Comparison of ENCODE assay signal across 31 mouse cellular contexts in the genomic region with DNA sequence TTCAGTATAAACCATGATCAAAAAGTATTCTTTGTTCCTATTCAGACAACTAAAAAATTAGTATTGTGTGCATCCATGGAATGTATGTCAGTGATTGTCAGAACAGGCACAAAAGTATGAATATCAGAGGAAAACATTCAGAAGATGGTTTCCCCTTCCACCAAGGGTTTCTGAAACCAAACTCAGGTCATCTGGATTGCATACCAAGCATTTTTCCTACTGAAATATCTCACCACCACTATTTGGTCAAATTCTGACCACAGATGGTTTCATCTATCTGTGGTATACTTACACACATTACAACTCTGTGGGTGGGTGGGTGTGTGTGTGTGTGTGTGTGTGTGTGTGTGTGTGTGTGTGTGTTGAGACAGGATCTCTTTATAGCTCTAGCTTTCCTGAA.
"Had no signal": no experiment of that assay in that cellular context is flagged by ENCODE, and none has a peak within 500 bp of the region (broad histone marks: within the 10 kb centered on the region; RNA-seq: fewer than 3 reads in every experiment).

No protein-coding gene starts in this region.

- H3K27me3 ChIP-seq: limb, embryonic 12.5 days; limb, embryonic 13.5 days; limb, embryonic 15.5 days; liver, embryonic 12.5 days; liver, embryonic 13.5 days; liver, embryonic 15.5 days; lung, embryonic 15.5 days; megakaryocyte, embryonic 14.5 days; midbrain, embryonic 12.5 days; midbrain, embryonic 13.5 days; midbrain, embryonic 15.5 days had no signal

- H3K9ac ChIP-seq: limb, embryonic 12.5 days; limb, embryonic 13.5 days; limb, embryonic 15.5 days; liver, embryonic 12.5 days; liver, embryonic 13.5 days; liver, embryonic 14.5 days; liver, embryonic 15.5 days; liver, postnatal 0 days; lung, embryonic 14.5 days; lung, embryonic 15.5 days; midbrain, embryonic 12.5 days; midbrain, embryonic 13.5 days; midbrain, embryonic 15.5 days had no signal

- DNase-seq: left cerebral cortex, postnatal 4 days; liver; liver, embryonic 13.5 days; liver, postnatal 0 days; lung, adult 18-20 months; lung, adult 2 months; lung, embryonic 14.5 days; lung, postnatal 10 days; lung, postnatal 14 days; lung, postnatal 36 days; lung, postnatal 4 days; midbrain, embryonic 14.5 days had no signal

- H3K4me2 ChIP-seq: limb, embryonic 12.5 days; limb, embryonic 13.5 days; limb, embryonic 15.5 days; liver, embryonic 11.5 days; liver, embryonic 12.5 days; liver, embryonic 13.5 days; liver, embryonic 15.5 days; lung, embryonic 14.5 days; lung, embryonic 15.5 days; midbrain, embryonic 11.5 days; midbrain, embryonic 12.5 days; midbrain, embryonic 13.5 days; midbrain, embryonic 15.5 days had no signal

- H3K36me3 ChIP-seq: limb, embryonic 10.5 days; limb, embryonic 12.5 days; limb, embryonic 13.5 days; limb, embryonic 15.5 days; liver, embryonic 12.5 days; liver, embryonic 13.5 days; liver, embryonic 15.5 days; lung, embryonic 15.5 days; midbrain, embryonic 10.5 days; midbrain, embryonic 12.5 days; midbrain, embryonic 13.5 days; midbrain, embryonic 15.5 days had no signal

- H3K9me3 ChIP-seq: limb, embryonic 15.5 days; liver, embryonic 15.5 days; lung, embryonic 15.5 days had no signal

- H3K27ac ChIP-seq: limb, embryonic 10.5 days; limb, embryonic 12.5 days; limb, embryonic 13.5 days; limb, embryonic 15.5 days; liver, embryonic 12.5 days; liver, embryonic 13.5 days; liver, embryonic 14.5 days; liver, embryonic 15.5 days; lung, embryonic 15.5 days; macrophage; midbrain, embryonic 10.5 days; midbrain, embryonic 12.5 days; midbrain, embryonic 13.5 days; midbrain, embryonic 15.5 days had no signal

- H3K4me3 ChIP-seq: limb, embryonic 10.5 days; limb, embryonic 12.5 days; limb, embryonic 13.5 days; limb, embryonic 15.5 days; liver, embryonic 12.5 days; liver, embryonic 13.5 days; liver, embryonic 15.5 days; lung, embryonic 15.5 days; megakaryocyte, embryonic 14.5 days; midbrain, embryonic 10.5 days; midbrain, embryonic 12.5 days; midbrain, embryonic 13.5 days; midbrain, embryonic 15.5 days; myocyte had no signal

- H3K4me1 ChIP-seq: limb, embryonic 10.5 days; limb, embryonic 12.5 days; limb, embryonic 13.5 days; limb, embryonic 15.5 days; liver, embryonic 12.5 days; liver, embryonic 13.5 days; liver, embryonic 15.5 days; lung, embryonic 15.5 days; megakaryocyte, embryonic 14.5 days; midbrain, embryonic 10.5 days; midbrain, embryonic 12.5 days; midbrain, embryonic 13.5 days; midbrain, embryonic 15.5 days had no signal

- ATAC-seq: liver, embryonic 12.5 days; liver, postnatal 0 days; lung, postnatal 0 days; midbrain, embryonic 13.5 days; midbrain, embryonic 15.5 days; midbrain, embryonic 16.5 days had no signal
